Mouse (Mus musculus) lung, postnatal 36 days (tissue): ENCODE measurements at regions not wholly inside any gene's neighbourhood (a gene's known extent, or its start where the extent isn't known, plus 50 kb on each side); places are given as distances from the start of the nearest gene placed in this dataset.

ENCODE experiments used
- DNase-seq: peaks from one replicate; pipeline ENCODE4 v3.0.0; 2022; ENCODE audit warnings: mixed read lengths

GRCm38 (mm10) chr1:15217865-15218264 is 875.3 kb downstream of the 4930444P10Rik start:
- peak; percentile 0 for DNase-seq
